Mouse (Mus musculus) lung, postnatal 0 days (tissue): ENCODE data around the gene Adgrg7. TPM values are rescaled to one million over a fixed set of nuclear protein-coding genes. Genes with fewer than 3 reads are reported as not detected.

Experiments
- ATAC-seq: fragments of 200-750 bp; cut with Nextera tagmentation; 2 replicates; pipeline ENCODE4 v1.8.0; 2017; ENCODE audit warnings: moderate library complexity
- DNase-seq: peaks from one replicate; pipeline ENCODE4 v3.0.0-alpha.2; 2016; ENCODE audit warnings: low spot score
- H3K27ac ChIP-seq: fragments of 300-500 bp; sonication (generic); 2 replicates; pipeline ENCODE4 v1.5.1; 2014; ENCODE audit warnings: antibody characterized with exemption, mild to moderate bottlenecking, low read length, mixed read lengths
- H3K27me3 ChIP-seq: fragments of 300-500 bp; sonication (generic); replicated peaks from 2 replicates; pipeline ENCODE4 v1.6.1; 2014; ENCODE audit warnings: low read length, mixed read lengths; ENCODE audit not compliant: insufficient read depth
- H3K36me3 ChIP-seq: fragments of 300-500 bp; sonication (generic); 2 replicates; pipeline ENCODE4 v1.6.1; 2014; ENCODE audit warnings: low read length, mixed read lengths; ENCODE audit not compliant: insufficient read depth
- H3K4me1 ChIP-seq: fragments of 300-500 bp; sonication (generic); 2 replicates; pipeline ENCODE4 v1.6.1; 2014; ENCODE audit warnings: antibody characterized with exemption, low read depth, low read length, mixed read lengths; ENCODE audit not compliant: insufficient read depth
- H3K4me2 ChIP-seq: fragments of 300-500 bp; sonication (generic); replicated peaks from 2 replicates; pipeline ENCODE4 v1.6.1; 2014; ENCODE audit warnings: low read depth, mild to moderate bottlenecking, low read length, moderate library complexity, mixed read lengths
- H3K4me3 ChIP-seq: fragments of 300-500 bp; sonication (generic); 2 replicates; pipeline ENCODE4 v1.5.1; 2014; ENCODE audit warnings: low read depth, low read length
- H3K9ac ChIP-seq: fragments of 300-500 bp; sonication (generic); replicated peaks from 2 replicates; pipeline ENCODE4 v1.6.1; 2014; ENCODE audit warnings: low read depth, mild to moderate bottlenecking
- H3K9me3 ChIP-seq: fragments of 300-500 bp; sonication (generic); 2 replicates; pipeline ENCODE4 v1.6.1; 2016; ENCODE audit warnings: low read length, mixed read lengths
- CTCF ChIP-seq: IDR thresholded peaks from 2 replicates; pipeline ENCODE4 v1.5.1; 2016; ENCODE audit warnings: antibody characterized with exemption, mild to moderate bottlenecking
- EP300 ChIP-seq: IDR thresholded peaks from 2 replicates; pipeline ENCODE4 v1.6.1; 2016; ENCODE audit warnings: antibody characterized with exemption, mild to moderate bottlenecking, control low read depth
- WGBS: fragments of 180-500 bp; shearing (Covaris S2); extraction: QIAGEN DNeasy Blood & Tissue Kit; methylation state at CpG from one replicate; pipeline ENCODE4 v1.1.7; 2014; 5-methylcytosine and 5-hydroxymethylcytosine counted together
- polyA plus RNA-seq: library from polyadenylated mRNA; unstranded; fragments of >200 nt; fragmentation: Nextera tagmentation; extraction: Ambion mirVana; gene quantifications from 2 replicates; pipeline ENCODE4 v1.2.1, GENCODE M21; 2015

The Adgrg7 gene
- polyA plus RNA-seq, 1 experiment from 2014 or later, result not detected

GRCm38 (mm10) chr16:56771163-56772105, 24.2 kb downstream of the Adgrg7 start:
- Histone ChIP-seq H3K4me3 (no peak overlapping the region), H3K9ac (no peak overlapping the region), H3K36me3 (no peaks in the 10 kb centered on the region), H3K27me3 (no peaks in the 10 kb centered on the region), H3K4me1 (no peaks in the 10 kb centered on the region), H3K4me2 (no peak overlapping the region), H3K9me3 (no peaks in the 10 kb centered on the region), H3K27ac (no peak overlapping the region)
- DNase-seq, result peak; percentile 81
- peak; percentile 47; the same call in 1 of the 2 replicates for ATAC-seq
- TF ChIP-seq CTCF (peak; percentile 87), EP300 (no peak)
- WGBS, result 37% methylated on average over 10 of the region's 10 CpGs

GRCm38 (mm10) chr16:56729060-56729459, 66.6 kb downstream of the Adgrg7 start:
- DNase-seq (no peak), ATAC-seq (no peak)
- TF ChIP-seq EP300 (no peak), CTCF (no peak)
- Histone ChIP-seq H3K4me2 (no peak overlapping the region), H3K9me3 (no peaks in the 10 kb centered on the region), H3K4me1 (no peaks in the 10 kb centered on the region), H3K27me3 (no peaks in the 10 kb centered on the region), H3K27ac (no peak overlapping the region), H3K4me3 (no peak overlapping the region), H3K9ac (no peak overlapping the region), H3K36me3 (no peaks in the 10 kb centered on the region)
- WGBS, result 27% methylated on average over 1 of the region's 1 CpGs

- ATAC-seq (peak; percentile 47), DNase-seq (peak; percentile 58)
- Histone ChIP-seq H3K9me3 (no peaks in the 10 kb centered on the region), H3K27ac (no peak overlapping the region), H3K27me3 (no peaks in the 10 kb centered on the region), H3K4me1 (no peaks in the 10 kb centered on the region), H3K4me3 (no peak overlapping the region), H3K9ac (no peak overlapping the region), H3K36me3 (no peaks in the 10 kb centered on the region), H3K4me2 (0 out of 2 replicates have a peak overlapping the region, but pooled peaks have one; percentile 20)
- WGBS, result 49% methylated on average over 10 of the region's 10 CpGs
- TF ChIP-seq CTCF (no peak), EP300 (no peak)
Observed at GRCm38 (mm10) chr16:56724927-56725326, 70.7 kb downstream of the Adgrg7 start.

- H3K27ac ChIP-seq, result no peak overlapping the region
- no peaks in the 10 kb centered on the region for H3K9me3 ChIP-seq
- 33% methylated on average over 4 of the region's 4 CpGs for WGBS
- DNase-seq, result no peak
- TF ChIP-seq CTCF (no peak), EP300 (no peak)
- H3K4me1 ChIP-seq, result no peaks in the 10 kb centered on the region
- no peaks in the 10 kb centered on the region for H3K36me3 ChIP-seq
- no peak overlapping the region for H3K4me2 ChIP-seq
- no peak overlapping the region for H3K9ac ChIP-seq
- H3K27me3 ChIP-seq, result no peaks in the 10 kb centered on the region
- ATAC-seq, result no peak
- H3K4me3 ChIP-seq, result no peak overlapping the region
Observed at GRCm38 (mm10) chr16:56722357-56722756, 73.3 kb downstream of the Adgrg7 start.

GRCm38 (mm10) chr16:56719031-56719430, 76.6 kb downstream of the Adgrg7 start:
- Histone ChIP-seq H3K27ac (no peak overlapping the region), H3K9me3 (no peaks in the 10 kb centered on the region), H3K36me3 (no peaks in the 10 kb centered on the region), H3K4me3 (no peak overlapping the region), H3K27me3 (no peaks in the 10 kb centered on the region), H3K4me2 (no peak overlapping the region), H3K4me1 (peaks cover 8% of the 10 kb centered on the region; the same call in 1 of the 2 replicates), H3K9ac (no peak overlapping the region)
- TF ChIP-seq CTCF, result no peak
- no peak for TF ChIP-seq EP300
- DNase-seq (no peak), ATAC-seq (no peak)

- no peaks in the 10 kb centered on the region for H3K9me3 ChIP-seq
- no peaks in the 10 kb centered on the region for H3K27me3 ChIP-seq
- ATAC-seq (peak; percentile 95), DNase-seq (peak; percentile 100)
- peak within 1 kb of the TSS; percentile 88 for H3K27ac ChIP-seq
- peak within 1 kb of the TSS; percentile 76 for H3K9ac ChIP-seq
- H3K4me3 ChIP-seq, result peak within 1 kb of the TSS; percentile 74
- no peaks in the 10 kb centered on the region for H3K36me3 ChIP-seq
- TF ChIP-seq EP300, result no peak
- no peak for TF ChIP-seq CTCF
- H3K4me2 ChIP-seq, result peak within 1 kb of the TSS; percentile 89
- WGBS, result 2% methylated on average over 53 of the region's 62 CpGs
- peaks cover 8% of the 10 kb centered on the region; the same call in 1 of the 2 replicates for H3K4me1 ChIP-seq
Observed at GRCm38 (mm10) chr16:56717224-56718200, 78.1 kb downstream of the Adgrg7 start, which contains the start of gene Tfg. Gene Tfg, minus strand, starts transcription at chr16:56717450.
